Mouse (Mus musculus): Measurements from ENCODE around the gene Pttg1ip.

DNA sequence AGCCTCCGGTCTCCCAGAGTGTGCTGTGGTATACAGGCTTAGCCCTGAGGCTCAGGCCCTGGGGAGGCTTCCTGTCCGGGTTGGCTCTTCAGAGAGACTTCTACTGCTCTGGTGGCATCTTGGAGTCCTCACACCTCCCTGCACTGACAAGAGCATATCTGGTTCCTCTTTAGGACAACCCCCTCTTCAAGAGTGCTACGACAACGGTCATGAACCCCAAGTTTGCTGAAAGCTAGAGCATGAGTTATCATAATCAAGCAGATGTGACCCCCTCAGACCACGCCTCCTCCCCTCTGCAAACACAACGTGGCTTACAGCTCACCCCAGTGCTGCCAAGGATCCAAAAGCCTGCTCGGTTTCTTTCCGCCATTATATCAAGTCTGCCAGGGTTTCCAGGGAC, 16.5 kb upstream of the Pttg1ip start:
- TF ChIP-seq CTCF (IDR thresholded peaks at IDR 0.05; ENCODE audit: low read depth) (no peak), EP300 (IDR thresholded peaks at IDR 0.05; ENCODE audit: low read depth) (no peak)

All from liver, postnatal 0 days (tissue).